Mouse (Mus musculus): ENCODE data around the gene Ntm. TPM values are rescaled to one million over a fixed set of nuclear protein-coding genes. Genes with fewer than 3 reads are reported as not detected.

Gene Ntm
- polyA plus RNA-seq, 2 experiments, result 23.9 to 32.4 TPM

DNA sequence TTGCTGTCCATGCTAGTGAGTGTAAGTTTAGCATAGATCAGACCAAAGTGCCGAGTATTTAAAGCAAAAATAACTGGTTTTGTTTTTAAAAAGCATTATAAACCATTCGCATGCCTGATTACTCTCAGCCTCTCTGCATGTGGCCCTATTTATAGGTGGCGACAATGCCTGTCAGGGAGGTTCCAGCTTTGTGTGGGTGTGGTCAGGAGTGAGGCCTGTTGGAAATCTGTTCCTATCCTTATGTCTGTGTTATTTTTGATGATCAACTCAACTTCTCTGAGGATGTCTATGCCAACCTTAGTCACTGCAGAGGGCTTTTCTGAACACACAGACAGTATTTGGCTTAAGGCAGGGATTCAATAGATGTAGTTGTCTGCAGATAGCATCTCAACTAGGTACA lies 78.9 kb downstream of the Ntm start:
- Histone ChIP-seq H3K4me2 (replicated peaks; ENCODE audit: low read depth, low read length, severe bottlenecking) (no peak overlapping the region), H3K4me3 (replicated peaks; ENCODE audit: low read length) (no peak overlapping the region), H3K27me3 (ENCODE audit: control insufficient read depth, insufficient read depth, low read length) (no peaks in the 10 kb centered on the region), H3K9me3 (ENCODE audit: control insufficient read depth, low read length) (no peaks in the 10 kb centered on the region), H3K27ac (replicated peaks; ENCODE audit: low read depth, low read length) (no peak overlapping the region), H3K9ac (ENCODE audit: low read depth, low read length, severe bottlenecking) (no peak overlapping the region), H3K4me1 (ENCODE audit: control insufficient read depth, insufficient read depth, low read length) (no peaks in the 10 kb centered on the region), H3K36me3 (ENCODE audit: control insufficient read depth, insufficient read depth, low read length) (no peaks in the 10 kb centered on the region)
- DNase-seq (ENCODE audit: low spot score) (no peak), ATAC-seq (ENCODE audit: low FRiP score, low read depth) (no peak)
- WGBS, result 61% methylated on average over 3 of the region's 3 CpGs
- TF ChIP-seq POLR2A (IDR thresholded peaks at IDR 0.05; ENCODE audit: borderline replicate concordance, extremely low read depth, insufficient read depth, insufficient read length), result no peak

DNA sequence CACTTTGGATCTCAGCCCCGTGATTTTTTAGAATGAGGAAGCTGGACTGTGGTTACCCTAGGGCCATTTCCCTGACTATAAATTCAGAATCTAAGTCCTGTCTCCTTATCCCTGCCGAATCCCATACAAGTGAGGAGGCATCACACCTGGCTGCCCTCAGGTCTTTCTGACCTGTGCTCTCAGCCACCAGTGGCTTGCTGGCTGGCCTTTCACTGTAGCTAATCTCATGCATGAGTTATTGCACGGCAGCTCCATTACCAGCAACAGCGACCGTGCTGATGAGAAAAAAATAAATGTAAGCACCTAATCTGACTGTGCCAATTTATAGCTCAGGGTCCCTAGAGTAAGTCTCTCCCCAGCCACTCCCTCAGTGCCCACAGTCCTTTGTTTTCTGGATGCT lies 81.3 kb downstream of the Ntm start:
- no peaks in the 10 kb centered on the region for H3K9me3 ChIP-seq (ENCODE audit: control insufficient read depth, low read length)
- 47% methylated on average over 5 of the region's 5 CpGs for WGBS
- ATAC-seq (ENCODE audit: low FRiP score, low read depth), result no peak
- no peak for TF ChIP-seq POLR2A (IDR thresholded peaks at IDR 0.05; ENCODE audit: borderline replicate concordance, extremely low read depth, insufficient read depth, insufficient read length)
- H3K27ac ChIP-seq (replicated peaks; ENCODE audit: low read depth, low read length), result no peak overlapping the region
- H3K9ac ChIP-seq (ENCODE audit: low read depth, low read length, severe bottlenecking), result no peak overlapping the region
- no peak overlapping the region for H3K4me3 ChIP-seq (replicated peaks; ENCODE audit: low read length)
- no peaks in the 10 kb centered on the region for H3K36me3 ChIP-seq (ENCODE audit: control insufficient read depth, insufficient read depth, low read length)
- no peak overlapping the region for H3K4me2 ChIP-seq (replicated peaks; ENCODE audit: low read depth, low read length, severe bottlenecking)
- no peaks in the 10 kb centered on the region for H3K27me3 ChIP-seq (ENCODE audit: control insufficient read depth, insufficient read depth, low read length)
- no peak for DNase-seq (ENCODE audit: low spot score)
- no peaks in the 10 kb centered on the region for H3K4me1 ChIP-seq (ENCODE audit: control insufficient read depth, insufficient read depth, low read length)

DNA sequence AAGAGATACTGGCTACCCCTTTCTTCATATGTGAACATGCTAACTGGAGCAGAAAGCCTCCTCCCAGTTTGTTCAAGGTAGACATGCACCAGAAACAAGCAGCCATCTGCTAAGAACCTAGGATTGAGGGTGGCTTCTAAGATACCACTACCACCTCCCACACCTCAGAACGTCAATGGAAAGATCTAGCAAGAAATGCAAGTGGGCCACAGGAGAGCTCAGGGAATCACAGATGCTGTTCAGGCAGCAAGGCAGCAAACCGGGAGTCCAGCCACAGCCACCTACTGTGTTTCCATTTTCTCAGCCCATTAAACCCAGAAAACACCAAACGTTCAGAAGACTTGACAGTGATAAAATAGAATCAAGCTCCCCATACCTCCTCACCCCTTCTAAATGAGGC lies 85.4 kb downstream of the Ntm start:
- ATAC-seq (ENCODE audit: low FRiP score, low read depth), result no peak

DNA sequence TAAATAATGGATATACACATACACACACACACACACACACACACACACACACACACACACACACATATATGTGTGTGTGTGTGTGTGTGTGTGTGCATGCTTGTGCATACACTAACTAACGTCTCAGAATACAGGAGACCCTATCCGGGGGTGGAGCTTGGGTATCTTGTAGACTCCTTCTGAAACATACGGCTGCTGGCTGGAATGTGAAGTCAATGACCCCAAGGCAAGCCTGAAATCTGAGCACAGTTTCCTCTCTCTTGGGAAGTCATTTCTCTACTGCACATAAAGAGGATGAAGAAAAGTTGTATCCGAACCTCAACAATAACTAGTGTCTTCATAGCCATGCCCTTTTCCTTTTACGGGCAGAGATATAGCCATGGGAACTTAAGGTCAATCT lies 95.2 kb downstream of the Ntm start:
- Histone ChIP-seq H3K9ac (ENCODE audit: low read depth, low read length, severe bottlenecking) (no peak overlapping the region), H3K36me3 (ENCODE audit: control insufficient read depth, insufficient read depth, low read length) (no peaks in the 10 kb centered on the region), H3K9me3 (ENCODE audit: control insufficient read depth, low read length) (no peaks in the 10 kb centered on the region), H3K27me3 (ENCODE audit: control insufficient read depth, insufficient read depth, low read length) (no peaks in the 10 kb centered on the region), H3K4me2 (replicated peaks; ENCODE audit: low read depth, low read length, severe bottlenecking) (no peak overlapping the region), H3K4me3 (replicated peaks; ENCODE audit: low read length) (no peak overlapping the region), H3K4me1 (ENCODE audit: control insufficient read depth, insufficient read depth, low read length) (no peaks in the 10 kb centered on the region), H3K27ac (replicated peaks; ENCODE audit: low read depth, low read length) (no peak overlapping the region)
- ATAC-seq (ENCODE audit: low FRiP score, low read depth), result no peak
- no peak for DNase-seq (ENCODE audit: low spot score)
- TF ChIP-seq POLR2A (IDR thresholded peaks at IDR 0.05; ENCODE audit: borderline replicate concordance, extremely low read depth, insufficient read depth, insufficient read length), result no peak
- WGBS, result 46% methylated on average over 5 of the region's 5 CpGs

More for the DNA sequence above, 85.4 kb downstream of the Ntm start:
- Histone ChIP-seq H3K4me1 (ENCODE audit: control insufficient read depth, insufficient read depth, low read length) (no peaks in the 10 kb centered on the region), H3K27me3 (ENCODE audit: control insufficient read depth, insufficient read depth, low read length) (no peaks in the 10 kb centered on the region), H3K4me2 (replicated peaks; ENCODE audit: low read depth, low read length, severe bottlenecking) (no peak overlapping the region), H3K4me3 (replicated peaks; ENCODE audit: low read length) (no peak overlapping the region), H3K9me3 (ENCODE audit: control insufficient read depth, low read length) (no peaks in the 10 kb centered on the region), H3K36me3 (ENCODE audit: control insufficient read depth, insufficient read depth, low read length) (no peaks in the 10 kb centered on the region), H3K9ac (ENCODE audit: low read depth, low read length, severe bottlenecking) (no peak overlapping the region), H3K27ac (replicated peaks; ENCODE audit: low read depth, low read length) (no peak overlapping the region)
- 48% methylated on average over 3 of the region's 3 CpGs for WGBS
- no peak for DNase-seq (ENCODE audit: low spot score)
- TF ChIP-seq POLR2A (IDR thresholded peaks at IDR 0.05; ENCODE audit: borderline replicate concordance, extremely low read depth, insufficient read depth, insufficient read length), result no peak

DNA sequence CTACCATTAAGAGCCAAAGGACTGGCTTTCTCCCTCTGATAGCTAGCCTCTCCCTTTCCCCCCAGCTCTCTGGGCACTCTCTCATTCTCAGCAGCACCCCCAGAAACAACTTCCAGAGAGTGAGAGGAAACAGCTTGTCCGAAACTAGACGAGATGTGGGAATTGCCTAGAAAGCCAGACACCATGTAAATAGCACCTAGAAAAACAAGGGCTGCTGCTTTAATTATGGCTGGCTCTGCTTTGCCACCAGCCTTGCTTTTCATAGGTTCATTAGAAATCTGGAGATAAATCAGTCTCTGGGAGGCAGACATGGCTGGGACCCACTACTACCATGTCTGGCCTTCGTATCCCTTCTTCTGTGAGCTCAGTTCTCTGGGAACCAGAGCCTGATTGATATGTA lies 96.1 kb downstream of the Ntm start:
- H3K4me2 ChIP-seq (replicated peaks; ENCODE audit: low read depth, low read length, severe bottlenecking), result no peak overlapping the region
- H3K9ac ChIP-seq (ENCODE audit: low read depth, low read length, severe bottlenecking), result no peak overlapping the region
- no peaks in the 10 kb centered on the region for H3K9me3 ChIP-seq (ENCODE audit: control insufficient read depth, low read length)
- no peaks in the 10 kb centered on the region for H3K4me1 ChIP-seq (ENCODE audit: control insufficient read depth, insufficient read depth, low read length)
- H3K36me3 ChIP-seq (ENCODE audit: control insufficient read depth, insufficient read depth, low read length), result no peaks in the 10 kb centered on the region
- TF ChIP-seq POLR2A (IDR thresholded peaks at IDR 0.05; ENCODE audit: borderline replicate concordance, extremely low read depth, insufficient read depth, insufficient read length), result no peak
- no peaks in the 10 kb centered on the region for H3K27me3 ChIP-seq (ENCODE audit: control insufficient read depth, insufficient read depth, low read length)
- 27% methylated on average over 3 of the region's 3 CpGs for WGBS
- ATAC-seq (ENCODE audit: low FRiP score, low read depth) (no peak), DNase-seq (ENCODE audit: low spot score) (no peak)
- H3K4me3 ChIP-seq (replicated peaks; ENCODE audit: low read length), result no peak overlapping the region
- H3K27ac ChIP-seq (replicated peaks; ENCODE audit: low read depth, low read length), result no peak overlapping the region

DNA sequence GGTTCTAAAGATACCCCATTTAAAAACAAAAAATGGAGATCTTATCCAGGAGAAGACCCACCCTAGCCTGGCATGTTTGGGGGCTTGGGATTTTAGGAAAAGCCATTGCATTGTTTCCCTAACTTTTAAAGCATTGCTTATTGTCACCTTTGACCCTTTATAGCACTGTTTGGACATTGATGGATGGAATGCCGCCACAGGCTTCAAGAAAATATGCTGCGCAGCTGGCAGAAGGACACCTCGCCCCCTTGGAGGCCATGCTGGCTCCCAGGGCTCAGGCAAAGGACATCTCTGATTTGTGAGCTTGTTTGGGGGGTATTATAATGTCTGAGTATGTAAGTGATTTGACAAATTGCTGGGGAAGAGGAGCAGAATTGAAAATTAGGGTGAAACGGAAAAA lies 96.8 kb downstream of the Ntm start:
- 50% methylated on average over 4 of the region's 4 CpGs for WGBS
- no peak overlapping the region for H3K9ac ChIP-seq (ENCODE audit: low read depth, low read length, severe bottlenecking)
- H3K9me3 ChIP-seq (ENCODE audit: control insufficient read depth, low read length), result no peaks in the 10 kb centered on the region
- ATAC-seq (ENCODE audit: low FRiP score, low read depth) (no peak), DNase-seq (ENCODE audit: low spot score) (no peak)
- H3K27me3 ChIP-seq (ENCODE audit: control insufficient read depth, insufficient read depth, low read length), result no peaks in the 10 kb centered on the region
- no peaks in the 10 kb centered on the region for H3K36me3 ChIP-seq (ENCODE audit: control insufficient read depth, insufficient read depth, low read length)
- H3K4me2 ChIP-seq (replicated peaks; ENCODE audit: low read depth, low read length, severe bottlenecking), result no peak overlapping the region
- no peak for TF ChIP-seq POLR2A (IDR thresholded peaks at IDR 0.05; ENCODE audit: borderline replicate concordance, extremely low read depth, insufficient read depth, insufficient read length)
- no peaks in the 10 kb centered on the region for H3K4me1 ChIP-seq (ENCODE audit: control insufficient read depth, insufficient read depth, low read length)
- no peak overlapping the region for H3K27ac ChIP-seq (replicated peaks; ENCODE audit: low read depth, low read length)
- no peak overlapping the region for H3K4me3 ChIP-seq (replicated peaks; ENCODE audit: low read length)
